Mouse (Mus musculus): Measurements from ENCODE around the gene Kbtbd6.
"Not testable (repeated sequence)": the region's sequence is repeated elsewhere in the genome, so short reads cannot be mapped to it uniquely, and the experiment has no call there.

The Kbtbd6 gene

GRCm38 (mm10) chr14:79451681-79452590, at the start of gene Kbtbd6:
Kbtbd6 (plus strand) TSS chr14:79451835.
- DNase-seq (ENCODE audit: low read depth in 2 of 2, low spot score in 2 of 2): peak; percentile 50 to 65

DNA sequence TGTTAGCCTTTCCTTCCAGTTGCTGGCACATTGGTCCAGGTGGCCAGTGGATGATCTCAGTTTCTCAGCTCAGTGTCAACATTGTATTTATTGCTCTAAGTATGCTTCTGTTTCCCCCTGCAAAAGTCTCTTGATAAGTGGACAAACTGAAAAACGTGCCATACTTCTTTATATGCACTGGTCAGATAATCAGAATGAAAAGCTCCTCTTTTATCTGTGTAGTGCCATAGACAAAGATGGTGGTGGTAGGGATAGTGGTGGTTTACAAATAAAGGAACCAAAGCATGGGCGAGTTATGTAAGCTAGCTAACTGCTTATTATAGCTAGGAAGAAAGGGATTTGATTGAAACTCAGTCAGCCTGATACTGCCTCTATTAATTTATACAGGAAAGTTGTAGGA, 44.0 kb upstream of the Kbtbd6 start:
- DNase-seq (ENCODE audit: low read depth in 2 of 2, low spot score in 2 of 2): no peak

GRCm38 (mm10) chr14:79409278-79409830, 42.3 kb upstream of the Kbtbd6 start:
- DNase-seq (ENCODE audit: low read depth in 2 of 2, low spot score in 2 of 2): no peak

- no peak for DNase-seq (ENCODE audit: low read depth in 2 of 2, low spot score in 2 of 2)
Measured at GRCm38 (mm10) chr14:79410662-79411061, 41.0 kb upstream of the Kbtbd6 start.

DNA sequence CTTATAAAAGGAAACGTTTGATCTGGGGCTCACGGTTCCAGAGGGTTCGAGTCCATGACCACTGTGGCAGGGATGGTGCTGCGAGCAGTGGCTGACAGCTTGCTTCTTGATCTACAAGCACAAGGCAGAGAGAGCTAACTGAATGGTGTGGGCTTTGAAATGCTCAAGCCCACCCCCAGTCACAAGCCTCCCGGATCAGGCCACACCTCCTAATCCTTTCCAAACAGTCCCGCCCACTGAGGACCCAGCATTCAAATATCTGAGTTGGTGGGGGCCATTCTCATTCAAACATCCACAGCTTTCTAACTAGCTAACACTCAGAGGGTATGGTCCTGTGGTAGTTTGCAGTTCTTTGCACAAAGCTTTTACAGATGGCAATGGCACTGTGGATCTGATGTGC, 38.5 kb upstream of the Kbtbd6 start:
- DNase-seq (ENCODE audit: low read depth in 2 of 2, low spot score in 2 of 2): no peak

- DNase-seq (ENCODE audit: low read depth in 2 of 2, low spot score in 2 of 2): no peak
Measured at GRCm38 (mm10) chr14:79420083-79420685, 31.5 kb upstream of the Kbtbd6 start.

DNA sequence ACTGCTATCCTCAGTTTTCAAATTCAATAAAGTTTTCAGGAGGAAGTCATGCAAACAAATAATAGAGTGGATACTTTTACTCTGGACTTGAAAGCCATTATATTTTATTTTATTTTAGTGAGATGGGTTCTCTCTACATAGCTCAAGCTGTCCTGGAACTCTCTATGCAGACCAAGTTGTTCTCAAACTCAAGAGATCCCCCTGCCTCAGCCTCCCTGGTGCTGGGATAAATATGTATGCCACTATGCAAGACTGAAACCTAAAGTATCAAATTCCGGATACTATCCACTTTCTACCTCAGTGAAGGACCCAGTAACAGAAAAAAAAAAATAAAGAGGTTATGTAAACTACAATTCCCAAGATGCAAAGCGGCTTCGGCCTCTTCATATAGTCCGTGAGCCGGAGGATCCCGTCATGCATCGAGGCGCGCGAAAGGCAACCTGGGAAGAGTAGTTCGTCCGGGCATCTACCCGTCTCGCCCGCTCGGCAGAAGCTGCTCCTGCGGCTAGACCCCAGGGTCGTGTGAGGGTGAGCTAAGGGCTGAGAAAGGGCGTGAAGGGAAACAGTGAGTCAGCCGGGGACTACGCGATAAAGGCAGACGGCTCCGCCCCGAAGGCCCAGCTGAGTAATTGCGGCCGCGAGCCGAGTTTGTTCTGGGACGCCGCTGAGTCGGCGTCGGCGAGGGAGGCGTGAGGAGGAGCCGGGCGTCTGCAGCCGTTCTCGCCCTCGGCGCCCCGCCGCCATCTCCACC, 25.5 kb upstream of the Kbtbd6 start, which contains the start of gene Kbtbd7:
Gene Kbtbd7, plus strand, starts transcription at position 533 of the 751 bp plus-strand sequence.
- peak; percentile 92 to 94 for DNase-seq (ENCODE audit: low read depth in 2 of 2, low spot score in 2 of 2)

DNA sequence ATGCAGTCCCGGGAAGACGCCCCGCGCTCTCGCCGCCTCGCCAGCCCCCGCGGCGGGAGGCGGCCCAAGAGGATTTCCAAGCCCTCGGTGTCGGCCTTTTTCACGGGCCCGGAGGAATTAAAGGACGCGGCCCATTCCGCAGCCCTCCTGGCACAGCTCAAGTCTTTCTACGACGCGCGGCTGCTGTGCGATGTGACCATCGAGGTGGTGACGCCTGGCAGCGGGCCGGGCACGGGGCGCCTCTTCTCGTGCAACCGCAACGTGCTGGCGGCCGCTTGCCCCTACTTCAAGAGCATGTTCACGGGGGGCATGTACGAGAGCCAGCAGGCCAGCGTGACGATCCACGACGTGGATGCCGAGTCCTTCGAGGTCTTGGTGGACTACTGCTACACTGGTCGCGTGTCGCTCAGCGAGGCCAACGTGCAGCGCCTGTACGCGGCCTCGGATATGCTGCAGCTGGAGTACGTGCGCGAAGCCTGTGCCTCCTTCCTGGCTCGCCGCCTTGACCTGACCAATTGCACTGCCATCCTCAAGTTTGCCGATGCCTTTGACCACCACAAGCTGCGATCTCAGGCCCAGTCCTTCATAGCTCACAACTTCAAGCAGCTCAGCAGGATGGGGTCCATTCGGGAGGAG, 24.8 kb upstream of the Kbtbd6 start:
- not testable (repeated sequence) for DNase-seq (ENCODE audit: low read depth in 2 of 2, low spot score in 2 of 2)

DNA sequence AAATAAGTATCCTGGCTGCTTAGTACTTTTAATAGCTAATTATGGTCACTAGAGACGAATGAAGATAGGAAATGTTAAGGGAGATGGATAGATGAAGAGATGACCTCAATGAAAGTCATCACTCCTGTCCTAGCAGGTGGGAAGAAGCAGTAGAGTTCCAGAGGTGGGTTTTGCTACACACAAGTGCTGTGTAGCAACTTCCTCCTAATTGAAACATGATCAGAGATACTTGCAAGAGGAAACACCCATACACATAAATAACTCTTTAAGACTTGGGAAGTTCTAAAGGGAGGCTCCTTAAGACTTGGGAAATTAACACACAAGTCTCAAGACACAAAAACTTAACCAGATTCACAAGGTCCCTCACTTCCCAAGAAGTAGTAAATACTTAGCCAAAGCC, 17.6 kb upstream of the Kbtbd6 start:
- no peak for DNase-seq (ENCODE audit: low read depth in 2 of 2, low spot score in 2 of 2)

- no peak for DNase-seq (ENCODE audit: low read depth in 2 of 2, low spot score in 2 of 2)
Measured at GRCm38 (mm10) chr14:79440655-79441054, 11.0 kb upstream of the Kbtbd6 start.

GRCm38 (mm10) chr14:79441441-79441840, 10.2 kb upstream of the Kbtbd6 start:
- no peak for DNase-seq (ENCODE audit: low read depth in 2 of 2, low spot score in 2 of 2)

DNA sequence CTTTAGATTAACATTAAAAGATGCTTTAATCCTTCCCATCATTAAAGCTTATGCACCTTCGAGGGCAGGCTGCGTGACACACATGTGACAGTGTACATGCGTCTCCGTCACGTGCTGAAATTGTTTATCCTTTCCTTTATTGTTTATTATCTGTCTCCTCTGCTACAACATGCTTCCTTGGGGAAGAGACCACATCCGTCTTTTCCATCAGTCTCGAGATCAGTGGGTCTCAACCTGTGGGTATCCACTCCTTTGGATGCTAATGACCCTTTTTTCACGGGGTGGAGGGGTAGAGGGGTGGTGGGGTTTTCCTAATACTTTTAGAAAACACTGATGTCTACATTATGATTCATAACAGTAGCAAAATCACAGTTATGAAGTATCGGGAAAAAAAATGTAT, 7.0 kb upstream of the Kbtbd6 start:
- no peak for DNase-seq (ENCODE audit: low read depth in 2 of 2, low spot score in 2 of 2)

- no peak for DNase-seq (ENCODE audit: low read depth in 2 of 2, low spot score in 2 of 2)
Measured at GRCm38 (mm10) chr14:79445055-79445620, 6.5 kb upstream of the Kbtbd6 start.

DNA sequence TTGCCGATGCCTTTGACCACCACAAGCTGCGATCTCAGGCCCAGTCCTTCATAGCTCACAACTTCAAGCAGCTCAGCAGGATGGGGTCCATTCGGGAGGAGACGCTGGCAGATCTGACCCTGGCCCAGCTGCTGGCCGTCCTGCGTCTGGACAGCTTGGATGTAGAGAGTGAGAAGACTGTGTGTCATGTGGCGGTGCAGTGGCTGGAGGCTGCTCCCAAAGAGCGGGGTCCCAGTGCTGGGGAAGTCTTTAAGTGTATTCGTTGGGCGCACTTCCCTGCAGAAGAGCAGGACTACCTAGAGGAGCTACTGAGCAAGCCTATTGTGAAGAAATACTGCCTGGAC, 928 bp downstream of the Kbtbd6 start:
- not testable (repeated sequence) for DNase-seq (ENCODE audit: low read depth in 2 of 2, low spot score in 2 of 2)

GRCm38 (mm10) chr14:79460401-79460800, 8.8 kb downstream of the Kbtbd6 start:
- DNase-seq (ENCODE audit: low read depth in 2 of 2, low spot score in 2 of 2): no peak

GRCm38 (mm10) chr14:79460988-79461387, 9.4 kb downstream of the Kbtbd6 start:
- DNase-seq (ENCODE audit: low read depth in 2 of 2, low spot score in 2 of 2): no peak

DNA sequence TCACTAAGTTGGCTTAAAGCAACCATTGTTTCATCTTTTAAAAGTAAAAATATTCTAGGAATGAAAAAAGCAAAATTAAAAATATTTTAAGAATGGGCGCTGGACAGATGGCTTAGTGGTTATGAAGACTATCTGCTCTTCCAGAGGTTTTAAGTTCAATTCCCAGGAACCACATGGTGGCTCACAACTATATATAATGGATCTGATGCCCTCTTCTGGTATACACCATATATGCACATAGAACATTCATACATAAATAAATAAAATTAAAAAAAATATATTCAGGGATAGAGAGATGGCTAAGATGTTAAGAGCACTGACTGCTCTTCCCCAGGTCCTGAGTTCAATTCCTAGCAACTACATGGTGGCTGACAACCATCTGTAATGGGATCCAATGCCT, 14.0 kb downstream of the Kbtbd6 start:
- no peak for DNase-seq (ENCODE audit: low read depth in 2 of 2, low spot score in 2 of 2)

DNA sequence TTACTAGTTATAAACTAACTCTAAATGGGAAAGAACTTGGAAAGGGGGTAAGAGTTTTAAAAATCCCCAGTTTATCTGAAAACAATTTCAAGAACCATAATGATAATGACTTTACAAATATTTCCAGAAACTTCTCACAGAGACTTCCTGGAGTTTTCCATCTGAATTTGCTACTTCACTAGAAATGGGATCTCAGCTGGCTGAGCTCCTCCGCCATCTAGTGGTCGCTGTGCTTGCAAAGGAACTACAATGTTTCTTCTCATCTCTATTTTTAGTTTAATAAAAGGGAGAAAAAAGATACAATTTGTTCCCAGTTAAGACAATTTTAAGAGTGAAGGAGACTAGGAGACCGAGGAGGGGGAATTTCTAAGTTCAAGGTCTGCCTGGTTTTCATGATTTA, 16.0 kb downstream of the Kbtbd6 start:
- DNase-seq (ENCODE audit: low read depth in 2 of 2, low spot score in 2 of 2): no peak

- no peak for DNase-seq (ENCODE audit: low read depth in 2 of 2, low spot score in 2 of 2)
Measured at GRCm38 (mm10) chr14:79473384-79473783, 21.7 kb downstream of the Kbtbd6 start.

- DNase-seq (ENCODE audit: low read depth in 2 of 2, low spot score in 2 of 2): peak; percentile 79 to 83
Measured at GRCm38 (mm10) chr14:79480624-79481338, 29.1 kb downstream of the Kbtbd6 start, which contains the start of gene Elf1. Elf1 (plus strand) TSS chr14:79481194.
